Mouse (Mus musculus) forebrain, embryonic 15.5 days (tissue): ENCODE measurements around the gene Fry. TPM values are rescaled to one million over a fixed set of nuclear protein-coding genes. Genes with fewer than 3 reads are reported as not detected.

ENCODE experiments used
- ATAC-seq: fragments of 200-750 bp; cut with Nextera tagmentation; replicated peaks from 2 replicates; pipeline ENCODE4 v1.8.0; 2017; ENCODE audit warnings: mild to moderate bottlenecking, moderate TSS enrichment, moderate library complexity
- H3K27ac ChIP-seq: fragments of 300-500 bp; sonication (generic); replicated peaks from 2 replicates; pipeline ENCODE4 v1.5.1; 2015; ENCODE audit warnings: mild to moderate bottlenecking, inconsistent platforms
- H3K27me3 ChIP-seq: fragments of 300-500 bp; sonication (generic); 2 replicates; pipeline ENCODE4 v1.6.1; 2015; ENCODE audit warnings: inconsistent platforms
- H3K36me3 ChIP-seq: fragments of 300-500 bp; sonication (generic); 2 replicates; pipeline ENCODE4 v1.6.1; 2015; ENCODE audit warnings: mild to moderate bottlenecking, inconsistent platforms
- H3K4me1 ChIP-seq: fragments of 300-500 bp; sonication (generic); 2 replicates; pipeline ENCODE4 v1.6.1; 2015; ENCODE audit warnings: inconsistent platforms
- H3K4me2 ChIP-seq: fragments of 300-500 bp; sonication (generic); replicated peaks from 2 replicates; pipeline ENCODE4 v1.6.1; 2015; ENCODE audit warnings: mild to moderate bottlenecking, inconsistent platforms
- H3K4me3 ChIP-seq: fragments of 300-500 bp; sonication (generic); 2 replicates; pipeline ENCODE4 v1.5.1; 2015; ENCODE audit warnings: mild to moderate bottlenecking, inconsistent platforms
- H3K9ac ChIP-seq: fragments of 300-500 bp; sonication (generic); replicated peaks from 2 replicates; pipeline ENCODE4 v1.6.1; 2015; ENCODE audit warnings: mild to moderate bottlenecking, inconsistent platforms
- H3K9me3 ChIP-seq: fragments of 300-500 bp; sonication (generic); 2 replicates; pipeline ENCODE4 v1.6.1; 2016; ENCODE audit warnings: inconsistent platforms
- WGBS: fragments of 180-500 bp; shearing (Covaris S2); methylation state at CpG from one replicate; pipeline ENCODE4 v1.1.7; 2015; ENCODE audit warnings: mixed read lengths; 5-methylcytosine and 5-hydroxymethylcytosine counted together
- polyA plus RNA-seq: library from polyadenylated mRNA; unstranded; fragments of >200 nt; fragmentation: Nextera tagmentation; extraction: Ambion mirVana; gene quantifications from 2 replicates; pipeline ENCODE4 v1.2.1, GENCODE M21; 2015

Gene Fry
- polyA plus RNA-seq, 1 experiment from 2014 or later, result 36.3 TPM

GRCm38 (mm10) chr5:150426595-150426994, 308.1 kb downstream of the Fry start:
- Histone ChIP-seq H3K4me2 (no peak overlapping the region), H3K27me3 (no peaks in the 10 kb centered on the region), H3K4me1 (no peaks in the 10 kb centered on the region), H3K36me3 (peaks cover 62% of the 10 kb centered on the region), H3K9ac (no peak overlapping the region), H3K4me3 (no peak overlapping the region), H3K9me3 (no peaks in the 10 kb centered on the region), H3K27ac (no peak overlapping the region)
- ATAC-seq, result no peak
- 93% methylated on average over 3 of the region's 3 CpGs for WGBS

GRCm38 (mm10) chr5:150431286-150431685, 312.8 kb downstream of the Fry start:
- Histone ChIP-seq H3K9me3 (0 out of 2 replicates have a peak, but pooled peaks cover 4% of the 10 kb centered on the region), H3K9ac (no peak overlapping the region), H3K4me1 (no peaks in the 10 kb centered on the region), H3K36me3 (peaks cover 62% of the 10 kb centered on the region), H3K27me3 (no peaks in the 10 kb centered on the region), H3K27ac (no peak overlapping the region), H3K4me2 (no peak overlapping the region), H3K4me3 (no peak overlapping the region)
- ATAC-seq, result no peak
- 98% methylated on average over 7 of the region's 7 CpGs for WGBS

- H3K4me2 ChIP-seq, result no peak overlapping the region
- no peak overlapping the region for H3K27ac ChIP-seq
- no peaks in the 10 kb centered on the region for H3K27me3 ChIP-seq
- H3K4me3 ChIP-seq, result no peak overlapping the region
- peaks cover 7% of the 10 kb centered on the region; the same call in 1 of the 2 replicates for H3K4me1 ChIP-seq
- H3K9me3 ChIP-seq, result 0 out of 2 replicates have a peak, but pooled peaks cover 4% of the 10 kb centered on the region
- 89% methylated on average over 2 of the region's 2 CpGs for WGBS
- H3K36me3 ChIP-seq, result peaks cover 57% of the 10 kb centered on the region
- H3K9ac ChIP-seq, result no peak overlapping the region
- ATAC-seq, result no peak
Measured at GRCm38 (mm10) chr5:150432960-150433359, 314.5 kb downstream of the Fry start.

- Histone ChIP-seq H3K27me3 (no peaks in the 10 kb centered on the region), H3K36me3 (peaks cover 60% of the 10 kb centered on the region), H3K4me3 (peak overlapping the region; percentile 20), H3K9me3 (0 out of 2 replicates have a peak, but pooled peaks cover 4% of the 10 kb centered on the region), H3K27ac (no peak overlapping the region), H3K9ac (no peak overlapping the region), H3K4me1 (peaks cover 7% of the 10 kb centered on the region; the same call in 1 of the 2 replicates), H3K4me2 (peak overlapping the region; percentile 36)
- no peak for ATAC-seq
- 26% methylated on average over 34 of the region's 34 CpGs for WGBS
Measured at GRCm38 (mm10) chr5:150436629-150437389, 318.4 kb downstream of the Fry start.

GRCm38 (mm10) chr5:150441690-150442089, 323.2 kb downstream of the Fry start:
- no peaks in the 10 kb centered on the region for H3K27me3 ChIP-seq
- peaks cover 5% of the 10 kb centered on the region; the same call in 1 of the 2 replicates for H3K4me1 ChIP-seq
- H3K9me3 ChIP-seq, result no peaks in the 10 kb centered on the region
- H3K4me2 ChIP-seq, result no peak overlapping the region
- no peak for ATAC-seq
- 39% methylated on average over 7 of the region's 7 CpGs for WGBS
- no peak overlapping the region for H3K27ac ChIP-seq
- peaks cover 40% of the 10 kb centered on the region for H3K36me3 ChIP-seq
- no peak overlapping the region for H3K4me3 ChIP-seq
- no peak overlapping the region for H3K9ac ChIP-seq

GRCm38 (mm10) chr5:150451281-150452003, 333.0 kb downstream of the Fry start:
- Histone ChIP-seq H3K4me3 (no peak overlapping the region), H3K4me1 (no peaks in the 10 kb centered on the region), H3K27me3 (no peaks in the 10 kb centered on the region), H3K27ac (no peak overlapping the region), H3K9ac (no peak overlapping the region), H3K36me3 (peaks cover 83% of the 10 kb centered on the region), H3K9me3 (no peaks in the 10 kb centered on the region), H3K4me2 (no peak overlapping the region)
- 83% methylated on average over 9 of the region's 9 CpGs for WGBS
- no peak for ATAC-seq

- Histone ChIP-seq H3K36me3 (peaks cover 82% of the 10 kb centered on the region), H3K9me3 (no peaks in the 10 kb centered on the region), H3K9ac (no peak overlapping the region), H3K4me3 (no peak overlapping the region), H3K4me1 (no peaks in the 10 kb centered on the region), H3K27ac (no peak overlapping the region), H3K27me3 (no peaks in the 10 kb centered on the region), H3K4me2 (no peak overlapping the region)
- ATAC-seq, result no peak
- 37% methylated on average over 1 of the region's 1 CpGs for WGBS
Measured at GRCm38 (mm10) chr5:150452004-150452626, 333.7 kb downstream of the Fry start.

- no peak overlapping the region for H3K27ac ChIP-seq
- no peaks in the 10 kb centered on the region for H3K9me3 ChIP-seq
- no peak overlapping the region for H3K4me2 ChIP-seq
- H3K4me1 ChIP-seq, result no peaks in the 10 kb centered on the region
- H3K36me3 ChIP-seq, result peaks cover 79% of the 10 kb centered on the region
- H3K4me3 ChIP-seq, result no peak overlapping the region
- no peaks in the 10 kb centered on the region for H3K27me3 ChIP-seq
- ATAC-seq, result no peak
- no peak overlapping the region for H3K9ac ChIP-seq
Measured at GRCm38 (mm10) chr5:150452671-150453070, 334.2 kb downstream of the Fry start.

GRCm38 (mm10) chr5:150453490-150453889, 335.0 kb downstream of the Fry start:
- Histone ChIP-seq H3K9ac (no peak overlapping the region), H3K9me3 (no peaks in the 10 kb centered on the region), H3K4me2 (no peak overlapping the region), H3K4me3 (no peak overlapping the region), H3K27ac (no peak overlapping the region), H3K36me3 (peaks cover 77% of the 10 kb centered on the region), H3K27me3 (no peaks in the 10 kb centered on the region), H3K4me1 (no peaks in the 10 kb centered on the region)
- WGBS, result 88% methylated on average over 4 of the region's 4 CpGs
- no peak for ATAC-seq

- H3K4me2 ChIP-seq, result no peak overlapping the region
- peaks cover 64% of the 10 kb centered on the region for H3K36me3 ChIP-seq
- H3K27ac ChIP-seq, result no peak overlapping the region
- ATAC-seq, result no peak
- H3K9me3 ChIP-seq, result no peaks in the 10 kb centered on the region
- H3K9ac ChIP-seq, result no peak overlapping the region
- 91% methylated on average over 17 of the region's 17 CpGs for WGBS
- no peaks in the 10 kb centered on the region for H3K27me3 ChIP-seq
- H3K4me3 ChIP-seq, result no peak overlapping the region
- no peaks in the 10 kb centered on the region for H3K4me1 ChIP-seq
Measured at GRCm38 (mm10) chr5:150457165-150457903, 338.9 kb downstream of the Fry start.

- WGBS, result 68% methylated on average over 17 of the region's 17 CpGs
- Histone ChIP-seq H3K36me3 (peaks cover 57% of the 10 kb centered on the region), H3K4me3 (no peak overlapping the region), H3K4me2 (no peak overlapping the region), H3K27ac (no peak overlapping the region), H3K4me1 (no peaks in the 10 kb centered on the region), H3K27me3 (no peaks in the 10 kb centered on the region), H3K9me3 (no peaks in the 10 kb centered on the region), H3K9ac (no peak overlapping the region)
- ATAC-seq, result no peak
Measured at GRCm38 (mm10) chr5:150457904-150458739, 339.7 kb downstream of the Fry start.
